Mouse (Mus musculus) stomach, embryonic 14.5 days (tissue): ENCODE results near the gene Lgr5. TPM values are rescaled to one million over a fixed set of nuclear protein-coding genes. Genes with fewer than 3 reads are reported as not detected.

Experiments used
- ATAC-seq: fragments of 200-750 bp; cut with Nextera tagmentation; 2 replicates; pipeline ENCODE4 v1.8.0; 2017; ENCODE audit warnings: low read depth, moderate TSS enrichment; ENCODE audit not compliant: insufficient number of reproducible peaks, insufficient read depth, low FRiP score
- H3K27ac ChIP-seq: fragments of 300-500 bp; sonication (generic); 2 replicates; pipeline ENCODE4 v1.5.1; 2014; ENCODE audit warnings: mild to moderate bottlenecking, low read length, moderate library complexity, mixed read lengths
- H3K27me3 ChIP-seq: fragments of 300-500 bp; sonication (generic); 2 replicates; pipeline ENCODE4 v1.6.1; 2014; ENCODE audit warnings: low read length, control low read depth, mixed read lengths; ENCODE audit not compliant: control insufficient read depth, insufficient read depth
- H3K36me3 ChIP-seq: fragments of 300-500 bp; sonication (generic); 2 replicates; pipeline ENCODE4 v1.6.1; 2014; ENCODE audit warnings: mild to moderate bottlenecking, control low read depth, low read length, moderate library complexity, mixed read lengths; ENCODE audit not compliant: control insufficient read depth, insufficient read depth
- H3K4me1 ChIP-seq: fragments of 300-500 bp; sonication (generic); 2 replicates; pipeline ENCODE4 v1.6.1; 2014; ENCODE audit warnings: low read length, control low read depth, mixed read lengths; ENCODE audit not compliant: control insufficient read depth, insufficient read depth
- H3K4me2 ChIP-seq: fragments of 300-500 bp; sonication (generic); replicated peaks from 2 replicates; pipeline ENCODE4 v1.6.1; 2014; ENCODE audit warnings: low read depth, low read length, control low read depth
- H3K4me3 ChIP-seq: fragments of 300-500 bp; sonication (generic); 2 replicates; pipeline ENCODE4 v1.5.1; 2014; ENCODE audit warnings: low read depth, low read length, control low read depth
- H3K9ac ChIP-seq: fragments of 300-500 bp; sonication (generic); replicated peaks from 2 replicates; pipeline ENCODE4 v1.6.1; 2014; ENCODE audit warnings: low read depth, mild to moderate bottlenecking, control low read depth, low read length, moderate library complexity, mixed read lengths
- H3K9me3 ChIP-seq: fragments of 300-500 bp; sonication (generic); 2 replicates; pipeline ENCODE4 v1.6.1; 2016; ENCODE audit warnings: low read depth, low read length, control low read depth; ENCODE audit not compliant: control insufficient read depth
- WGBS: fragments of 180-500 bp; shearing (Covaris S2); extraction: QIAGEN DNeasy Blood & Tissue Kit; methylation state at CpG from one replicate; pipeline ENCODE4 v1.1.7; 2014; 5-methylcytosine and 5-hydroxymethylcytosine counted together
- polyA plus RNA-seq: library from polyadenylated mRNA; unstranded; fragments of >200 nt; fragmentation: Nextera tagmentation; extraction: Ambion mirVana; gene quantifications from 2 replicates; pipeline ENCODE4 v1.2.1, GENCODE M21; 2014

Gene Lgr5
- polyA plus RNA-seq, 1 experiment from 2014 or later, result 3.5 TPM

DNA sequence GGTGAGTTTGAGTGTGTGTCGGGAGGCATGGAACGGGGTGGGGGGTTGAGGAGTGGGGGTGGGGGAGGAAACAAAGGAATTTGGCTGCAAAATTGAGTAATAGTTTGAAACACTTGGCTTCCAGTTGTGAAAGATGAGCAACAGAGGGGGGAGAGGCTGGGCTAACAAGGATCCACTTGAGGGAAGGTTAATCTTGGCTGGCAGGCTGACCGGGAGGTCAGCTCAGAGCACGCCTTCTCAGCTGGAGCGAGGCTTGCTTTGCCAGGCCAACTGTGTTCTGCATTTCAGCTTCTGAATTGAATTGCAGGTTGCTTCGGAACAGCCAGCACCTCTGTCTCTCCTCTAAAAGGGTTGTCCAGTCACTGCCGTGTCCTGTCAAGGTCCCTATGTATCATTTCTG, 8.1 kb downstream of the Lgr5 start:
- Histone ChIP-seq H3K9ac (no peak overlapping the region), H3K27me3 (0 out of 2 replicates have a peak, but pooled peaks cover 4% of the 10 kb centered on the region), H3K4me2 (no peak overlapping the region), H3K9me3 (no peaks in the 10 kb centered on the region), H3K36me3 (no peaks in the 10 kb centered on the region), H3K27ac (no peak overlapping the region), H3K4me1 (no peaks in the 10 kb centered on the region), H3K4me3 (no peak overlapping the region)
- ATAC-seq, result no peak
- 24% methylated on average over 7 of the region's 7 CpGs for WGBS

DNA sequence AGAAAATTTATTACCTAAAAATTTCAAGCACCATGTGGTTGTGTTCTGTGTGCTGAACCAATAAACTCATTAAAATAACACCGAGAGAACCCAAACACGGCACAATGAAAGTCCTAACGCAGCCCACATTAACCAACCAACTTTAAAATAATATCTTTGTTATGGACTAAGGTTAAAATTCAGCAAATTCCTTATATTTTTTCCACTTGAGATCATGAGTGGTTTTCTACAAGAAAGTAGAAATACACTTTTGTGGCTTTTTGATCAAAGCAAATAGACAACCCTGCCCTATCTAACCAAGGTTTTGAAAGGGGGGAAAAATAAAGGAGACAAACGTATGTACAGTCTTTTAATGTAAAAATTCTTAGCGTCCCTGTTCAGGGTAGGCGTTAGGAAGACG, 8.5 kb downstream of the Lgr5 start:
- no peak for ATAC-seq

DNA sequence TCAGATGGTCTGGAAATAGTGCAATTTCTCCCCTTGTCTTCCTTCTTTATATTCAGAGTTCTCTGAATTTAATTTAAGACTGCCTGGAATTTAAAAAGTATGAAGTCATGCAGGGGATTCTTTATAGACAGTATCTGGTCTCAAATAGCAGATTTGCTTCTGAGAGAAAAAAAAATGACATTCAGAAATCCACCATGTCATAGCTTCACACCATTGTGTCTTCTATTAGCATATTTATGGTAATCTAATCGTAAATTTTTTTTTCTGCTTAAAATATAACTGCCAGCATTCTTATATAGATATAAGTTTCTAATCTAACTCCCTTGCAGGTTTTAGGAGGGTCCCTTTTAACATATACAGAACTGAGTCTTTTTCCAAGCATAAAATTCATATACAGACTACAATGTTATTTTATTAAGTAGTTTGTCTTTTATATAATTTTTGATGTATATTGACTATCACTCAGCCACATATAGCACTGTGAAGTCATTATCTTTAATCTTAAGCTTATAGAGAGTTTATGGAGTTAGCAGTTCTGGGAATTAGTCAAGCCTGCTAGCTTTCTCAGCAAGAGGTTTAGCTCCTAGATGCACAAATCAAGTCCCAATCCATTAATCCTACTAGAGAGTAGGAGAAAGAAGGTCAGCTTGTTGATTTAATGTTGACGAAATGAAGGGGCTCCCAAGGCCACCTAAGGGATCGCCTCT, 15.7 kb downstream of the Lgr5 start:
- no peaks in the 10 kb centered on the region for H3K36me3 ChIP-seq
- H3K4me3 ChIP-seq, result no peak overlapping the region
- H3K27me3 ChIP-seq, result no peaks in the 10 kb centered on the region
- ATAC-seq, result no peak
- H3K9me3 ChIP-seq, result no peaks in the 10 kb centered on the region
- no peak overlapping the region for H3K27ac ChIP-seq
- no peak overlapping the region for H3K9ac ChIP-seq
- H3K4me1 ChIP-seq, result no peaks in the 10 kb centered on the region
- H3K4me2 ChIP-seq, result no peak overlapping the region
- 44% methylated on average over 3 of the region's 3 CpGs for WGBS

More for the DNA sequence above, 8.5 kb downstream of the Lgr5 start:
- Histone ChIP-seq H3K4me2 (no peak overlapping the region), H3K36me3 (no peaks in the 10 kb centered on the region), H3K4me1 (no peaks in the 10 kb centered on the region), H3K9me3 (no peaks in the 10 kb centered on the region), H3K27ac (no peak overlapping the region), H3K27me3 (0 out of 2 replicates have a peak, but pooled peaks cover 4% of the 10 kb centered on the region), H3K4me3 (no peak overlapping the region), H3K9ac (no peak overlapping the region)
- 64% methylated on average over 7 of the region's 7 CpGs for WGBS

DNA sequence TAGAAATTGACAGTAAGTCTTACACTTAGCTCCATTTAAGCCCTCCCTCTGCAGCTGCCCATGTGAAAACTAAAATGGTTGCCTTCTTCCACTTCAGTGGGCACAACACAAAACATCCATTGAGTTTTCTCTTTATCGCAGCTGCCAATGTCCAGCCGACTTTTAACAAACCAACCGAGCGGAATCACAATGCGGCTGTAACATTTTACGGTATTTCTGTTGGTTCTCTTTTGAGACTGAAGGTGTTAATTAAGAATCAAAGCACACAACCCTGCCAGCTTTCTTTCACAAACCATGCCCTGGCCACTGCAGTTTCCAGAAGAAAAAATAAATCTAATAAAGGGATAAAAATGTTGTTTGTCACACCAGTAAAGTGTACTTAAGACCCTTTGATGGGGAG, 16.3 kb downstream of the Lgr5 start:
- 79% methylated on average over 6 of the region's 6 CpGs for WGBS
- no peak for ATAC-seq
- Histone ChIP-seq H3K9me3 (no peaks in the 10 kb centered on the region), H3K9ac (no peak overlapping the region), H3K4me2 (no peak overlapping the region), H3K4me1 (no peaks in the 10 kb centered on the region), H3K27me3 (no peaks in the 10 kb centered on the region), H3K27ac (no peak overlapping the region), H3K4me3 (no peak overlapping the region), H3K36me3 (no peaks in the 10 kb centered on the region)

DNA sequence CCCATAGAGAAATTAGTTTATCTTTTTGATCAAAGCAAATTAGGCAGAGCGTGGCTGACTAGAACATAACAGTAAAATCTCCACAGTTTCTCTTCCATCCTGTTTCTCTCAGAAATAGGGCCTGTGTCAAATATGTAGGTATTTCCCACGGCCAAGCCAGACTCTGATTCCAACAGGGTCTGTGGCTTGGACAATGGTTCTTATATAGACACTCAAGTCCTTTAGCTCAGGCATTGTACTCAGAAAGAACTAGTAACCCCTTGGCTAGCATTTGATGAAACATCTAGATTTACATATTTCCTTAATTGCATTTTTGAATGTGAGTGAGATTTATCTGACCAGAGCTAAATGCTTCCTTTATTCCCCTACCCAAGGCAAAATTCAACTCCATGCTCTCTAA, 17.0 kb downstream of the Lgr5 start:
- ATAC-seq, result no peak
- Histone ChIP-seq H3K27ac (no peak overlapping the region), H3K4me2 (no peak overlapping the region), H3K9ac (no peak overlapping the region), H3K9me3 (no peaks in the 10 kb centered on the region), H3K27me3 (no peaks in the 10 kb centered on the region), H3K36me3 (no peaks in the 10 kb centered on the region), H3K4me3 (no peak overlapping the region), H3K4me1 (no peaks in the 10 kb centered on the region)
- WGBS, result 80% methylated on average over 2 of the region's 2 CpGs

DNA sequence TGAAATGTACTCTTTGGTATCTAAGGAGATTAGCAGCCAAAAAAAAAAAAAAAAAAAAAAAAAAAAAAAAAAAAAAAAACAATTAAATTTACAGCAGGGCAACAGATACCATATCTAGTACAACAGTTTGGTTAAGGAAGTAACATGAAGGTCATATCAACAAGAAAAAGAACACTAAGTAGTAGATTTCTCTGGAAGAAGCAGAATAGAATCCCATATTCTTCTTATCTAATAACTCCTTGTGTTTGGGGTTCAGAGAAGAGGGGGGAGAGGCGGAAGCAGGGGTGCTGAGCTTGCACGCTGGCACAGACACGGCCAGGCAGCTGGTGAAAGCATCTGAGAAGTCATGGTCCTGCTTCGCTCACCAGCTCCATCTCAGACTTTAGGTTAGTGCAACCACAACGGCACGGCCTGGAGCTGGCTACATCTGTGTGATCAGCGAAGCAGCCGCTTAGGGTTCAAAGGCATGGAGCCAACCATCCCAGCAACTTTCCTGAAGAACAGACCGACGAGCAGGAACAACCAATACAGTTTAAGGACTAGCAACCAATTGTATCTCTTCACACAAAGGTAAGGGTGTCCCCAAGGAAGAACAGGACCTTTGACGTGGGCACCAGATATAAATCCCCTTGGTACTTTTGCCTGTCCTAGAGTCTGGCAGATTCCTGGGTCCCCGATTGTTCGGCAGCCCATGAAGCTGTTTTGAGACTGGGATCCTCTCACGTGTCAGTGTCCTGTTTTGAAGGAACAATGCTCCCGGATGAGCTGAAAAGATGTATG, 17.7 kb downstream of the Lgr5 start, which contains the start of gene A930009A15Rik:
TSS of gene A930009A15Rik (plus strand) at position 275 of the 780 bp plus-strand sequence.
- ATAC-seq, result no peak
- H3K4me2 ChIP-seq, result no peak within 1 kb of the TSS
- no peaks in the 10 kb centered on the region for H3K9me3 ChIP-seq
- WGBS, result 87% methylated on average over 15 of the region's 15 CpGs
- no peak within 1 kb of the TSS for H3K4me3 ChIP-seq
- H3K4me1 ChIP-seq, result no peaks in the 10 kb centered on the region
- no peaks in the 10 kb centered on the region for H3K27me3 ChIP-seq
- no peak within 1 kb of the TSS for H3K9ac ChIP-seq
- no peak within 1 kb of the TSS for H3K27ac ChIP-seq
- no peaks in the 10 kb centered on the region for H3K36me3 ChIP-seq

DNA sequence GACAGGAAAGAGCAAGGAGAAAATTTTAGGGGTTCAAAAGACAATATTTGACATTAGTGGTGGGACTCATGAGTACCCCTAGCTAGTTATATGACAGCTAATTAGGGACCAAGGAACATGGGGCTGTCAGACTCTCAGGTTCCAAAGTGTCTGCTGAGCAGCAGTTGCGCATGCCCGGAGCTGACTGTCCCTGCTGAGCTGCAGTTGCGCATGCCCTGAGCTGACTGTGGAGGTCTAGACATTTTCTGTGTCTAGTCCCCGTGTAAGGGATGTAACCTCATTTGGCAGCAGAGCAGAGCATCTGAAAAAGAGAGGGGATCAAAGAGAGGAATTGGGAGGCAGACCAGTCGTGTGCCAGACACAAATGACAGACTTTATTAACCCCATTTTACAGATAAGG, 23.6 kb downstream of the Lgr5 start:
- no peak overlapping the region for H3K4me2 ChIP-seq
- no peaks in the 10 kb centered on the region for H3K36me3 ChIP-seq
- ATAC-seq, result no peak
- no peaks in the 10 kb centered on the region for H3K4me1 ChIP-seq
- 85% methylated on average over 5 of the region's 5 CpGs for WGBS
- H3K9ac ChIP-seq, result no peak overlapping the region
- no peaks in the 10 kb centered on the region for H3K9me3 ChIP-seq
- H3K27me3 ChIP-seq, result no peaks in the 10 kb centered on the region
- H3K4me3 ChIP-seq, result no peak overlapping the region
- H3K27ac ChIP-seq, result no peak overlapping the region

DNA sequence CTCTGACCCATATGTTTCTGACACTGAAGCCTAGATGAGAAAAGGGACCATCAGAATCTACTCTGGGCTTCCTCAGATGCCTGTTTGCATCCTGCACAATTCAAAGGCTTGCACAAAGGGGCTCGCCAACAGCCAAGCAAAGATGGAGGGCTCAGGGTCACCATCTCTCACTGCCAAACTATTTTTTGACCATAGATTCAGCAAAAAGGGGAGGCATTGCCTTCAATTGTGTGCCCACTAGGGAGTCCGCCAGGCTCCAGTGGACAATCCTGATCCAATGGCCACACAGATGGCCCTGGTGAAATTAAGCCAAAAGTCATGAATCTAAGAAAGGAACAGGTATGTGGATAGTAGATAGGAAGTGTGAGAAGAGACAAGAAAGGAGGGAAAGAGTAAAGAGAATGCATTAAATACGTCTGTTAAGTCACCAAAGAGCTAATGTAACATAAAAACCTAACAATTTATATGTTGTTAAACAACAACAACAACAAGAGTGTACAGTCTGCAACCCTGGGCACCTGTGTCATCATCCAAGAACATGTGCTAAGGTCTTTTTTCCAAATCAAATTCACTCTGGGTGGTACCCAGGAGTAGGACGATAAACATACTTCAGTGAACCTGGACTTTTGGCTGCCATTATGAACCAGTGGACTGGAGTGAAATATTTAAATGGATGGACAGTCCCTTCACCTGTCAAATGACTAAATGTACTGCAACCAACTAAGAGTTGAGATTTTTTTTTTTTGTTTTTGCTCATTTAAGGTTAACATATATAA, 24.5 kb downstream of the Lgr5 start:
- Histone ChIP-seq H3K9me3 (no peaks in the 10 kb centered on the region), H3K4me1 (no peaks in the 10 kb centered on the region), H3K4me2 (no peak overlapping the region), H3K36me3 (no peaks in the 10 kb centered on the region), H3K9ac (no peak overlapping the region), H3K4me3 (no peak overlapping the region), H3K27ac (no peak overlapping the region), H3K27me3 (no peaks in the 10 kb centered on the region)
- ATAC-seq, result no peak
- 87% methylated on average over 4 of the region's 4 CpGs for WGBS
